Mouse (Mus musculus) 3134 (cell line): ENCODE data around the gene Adamts14.
A peak's percentile ranks its signal among the peaks of the same experiment; 100 is the strongest.

Source experiments
- DNase-seq: peaks from one replicate; pipeline ENCODE4 v3.0.0-alpha.2; 2011; ENCODE audit warnings: low spot score; ENCODE audit not compliant: insufficient read length; ENCODE audit errors: extremely low read depth

Gene Adamts14

DNA sequence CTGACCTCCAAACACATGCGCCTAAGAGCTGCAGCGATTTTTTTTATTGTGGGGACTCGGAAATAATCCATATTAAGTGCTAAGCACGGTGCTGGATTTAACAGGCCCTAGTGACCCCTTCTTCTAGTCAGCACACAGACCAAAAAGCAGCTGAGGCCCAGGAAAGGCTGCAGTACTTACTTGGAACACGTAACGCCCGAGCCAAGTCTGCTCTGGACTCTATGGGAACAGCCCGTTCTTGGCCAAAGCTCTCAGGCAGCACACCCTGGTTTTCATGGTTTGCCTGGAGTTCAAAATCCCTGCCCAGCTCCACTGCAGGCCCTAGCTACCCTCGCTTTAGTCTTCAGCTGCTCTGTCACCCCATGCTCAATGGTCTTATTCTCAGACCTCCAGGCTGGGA, 78.6 kb downstream of the Adamts14 start:
- DNase-seq, result no peak

DNA sequence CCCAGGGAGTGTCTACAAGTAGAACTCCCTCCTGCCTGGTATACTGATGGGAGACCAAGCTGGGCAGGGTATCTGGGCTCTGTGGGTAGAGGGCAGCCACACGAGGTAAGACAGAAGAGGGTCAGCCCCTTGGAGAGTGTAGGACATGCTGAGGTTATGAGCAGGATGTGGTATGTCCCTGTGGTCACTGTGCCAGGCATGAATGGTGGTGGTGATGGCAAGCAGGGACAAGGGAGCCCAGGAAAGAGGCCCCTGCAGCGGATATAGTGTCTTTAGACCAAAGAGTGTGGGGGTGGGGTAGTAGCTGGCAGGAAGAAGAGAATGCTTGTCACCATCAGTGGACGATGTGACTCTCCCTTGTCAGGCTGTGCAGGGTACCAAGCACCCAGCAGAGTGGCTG, 85.2 kb downstream of the Adamts14 start:
- DNase-seq, result peak; percentile 25

DNA sequence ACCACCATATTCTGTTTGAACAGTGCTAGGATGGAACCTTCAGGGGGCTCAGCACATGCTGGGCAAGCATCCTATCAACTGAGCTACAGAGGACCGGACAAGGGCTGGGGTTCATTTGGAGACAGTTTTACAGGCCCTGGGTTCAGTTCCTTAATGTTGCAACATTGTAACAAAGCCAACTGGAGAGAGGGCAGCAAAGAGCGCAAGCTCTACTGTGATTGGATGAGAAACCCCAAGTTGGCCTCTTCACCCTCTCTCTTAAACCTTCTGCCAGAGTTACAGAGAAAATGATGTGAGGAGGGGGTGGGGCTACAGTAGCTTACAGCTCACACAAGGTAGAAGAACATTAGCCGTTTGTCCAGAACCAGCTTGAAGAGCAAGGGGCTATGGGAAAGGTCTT, 86.2 kb downstream of the Adamts14 start:
- DNase-seq, result no peak

DNA sequence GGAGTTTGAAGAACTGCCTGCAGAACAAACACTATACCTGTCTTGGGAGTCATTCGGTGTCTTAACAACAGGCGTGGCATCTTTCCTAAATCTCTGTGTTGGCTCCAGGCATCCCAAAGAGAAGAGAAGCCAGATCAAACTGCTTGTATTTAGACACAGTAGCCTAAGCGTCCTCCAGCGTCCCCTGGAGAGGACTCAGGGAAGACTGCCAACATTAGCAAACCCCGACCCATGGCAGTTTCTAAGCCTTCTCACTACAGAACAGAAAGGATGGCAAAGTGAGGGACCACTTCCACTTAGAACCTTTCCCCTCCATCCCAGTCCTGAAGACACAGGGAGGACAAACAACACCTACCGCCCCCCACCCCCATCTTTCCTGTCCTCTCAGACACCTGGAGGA, 93.3 kb downstream of the Adamts14 start:
- DNase-seq, result no peak

DNA sequence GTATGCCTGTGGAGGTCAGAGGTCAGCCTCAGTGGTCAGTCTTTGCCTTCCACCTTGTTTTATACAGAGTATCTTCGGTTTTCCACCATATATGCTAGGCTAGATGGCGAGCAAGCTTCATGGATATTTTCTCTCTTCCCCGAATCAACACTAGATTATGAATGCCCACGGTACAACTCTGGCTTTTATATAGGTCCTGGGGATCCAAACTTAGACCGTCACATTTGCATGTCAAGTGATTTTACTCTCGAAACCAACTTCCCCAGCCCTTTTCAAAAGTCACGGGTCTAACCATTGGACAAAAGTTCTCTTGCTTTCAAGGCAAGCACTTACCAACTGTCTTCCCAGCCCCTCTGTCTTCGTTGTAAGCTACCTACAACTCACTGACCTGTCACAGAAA, 94.6 kb downstream of the Adamts14 start:
- DNase-seq, result no peak

DNA sequence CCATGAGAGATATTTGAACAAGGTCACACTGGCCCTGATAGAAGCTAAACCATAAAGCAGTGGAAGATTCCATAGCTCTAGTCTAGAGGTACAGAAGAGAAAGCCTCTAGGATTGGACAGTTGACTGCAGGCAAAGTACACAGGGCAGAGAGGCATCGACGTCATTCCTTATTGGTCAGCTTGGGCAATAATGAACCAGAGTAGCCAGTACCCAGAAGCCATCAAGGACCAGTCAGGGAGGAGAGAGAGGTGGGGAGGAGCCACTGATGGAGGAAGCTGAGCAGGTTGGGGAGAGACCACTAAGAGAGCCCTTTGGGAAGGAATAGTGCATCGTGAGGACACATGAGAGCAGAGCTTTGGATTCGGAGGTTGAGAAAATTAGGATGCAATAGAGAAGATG, 95.5 kb downstream of the Adamts14 start:
- DNase-seq, result no peak

DNA sequence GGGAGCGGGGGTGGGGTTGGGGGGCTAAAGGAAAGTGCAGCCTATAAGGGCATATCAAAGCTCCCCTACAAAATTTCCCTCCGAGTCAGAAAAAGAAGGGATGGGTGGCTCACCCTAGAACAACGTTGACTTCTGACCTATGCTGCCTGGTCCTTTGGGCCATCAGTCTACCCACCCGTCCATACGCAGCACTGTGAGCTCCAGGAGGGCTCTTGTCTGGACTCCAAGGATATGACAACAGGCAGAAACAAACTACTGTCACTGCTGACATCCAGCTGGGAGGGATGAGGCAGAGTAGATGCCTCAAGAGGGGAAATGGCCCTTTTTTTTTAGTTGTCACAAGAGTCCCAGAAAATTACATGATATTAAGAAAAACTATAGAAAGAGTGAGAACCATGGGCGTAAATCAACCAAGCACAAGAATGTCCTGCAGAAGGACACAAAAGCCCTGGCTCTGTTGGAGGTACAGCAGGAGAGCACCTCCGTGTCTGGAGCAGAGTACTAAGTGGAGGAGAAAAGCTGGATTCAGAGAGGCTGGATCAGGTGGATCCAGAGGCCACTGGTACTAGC, 96.9 kb downstream of the Adamts14 start:
- no peak for DNase-seq

DNA sequence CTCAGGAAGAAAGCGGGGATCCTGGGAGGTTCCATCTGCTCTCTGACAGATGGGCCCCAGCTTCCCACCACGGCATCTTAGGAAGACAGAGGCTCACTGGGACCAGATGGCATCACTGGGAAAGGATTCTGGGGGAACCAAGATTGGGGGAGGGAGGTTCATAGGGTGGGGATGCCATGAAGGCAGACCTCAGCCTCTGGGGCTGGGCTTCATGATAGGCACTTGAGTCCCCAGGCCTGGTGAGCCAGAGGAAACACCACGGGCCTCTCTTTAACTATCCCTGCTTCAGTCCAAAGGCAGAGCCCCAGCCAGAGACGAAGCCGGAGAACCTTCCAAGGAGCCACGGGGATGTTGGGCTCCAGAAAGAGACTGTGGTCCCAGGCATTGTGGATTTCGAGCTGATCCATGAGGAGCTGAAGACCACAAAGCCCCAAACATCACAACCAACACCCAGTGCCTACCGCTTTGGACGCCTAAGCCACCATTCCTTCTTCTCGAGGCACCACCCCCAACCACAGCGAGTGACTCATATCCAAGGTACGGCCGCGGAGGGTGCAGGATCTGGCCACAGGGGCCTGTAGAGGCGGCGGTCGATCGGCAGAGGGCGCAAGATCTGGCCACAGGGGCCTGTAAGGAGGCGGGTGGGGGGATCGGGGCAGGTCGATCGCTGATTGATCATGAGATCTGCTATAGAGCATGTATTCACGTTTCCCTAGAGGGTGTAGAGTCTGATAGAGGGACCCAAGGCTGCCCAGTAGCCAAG, 97.6 kb downstream of the Adamts14 start:
- DNase-seq, result peak; percentile 83

DNA sequence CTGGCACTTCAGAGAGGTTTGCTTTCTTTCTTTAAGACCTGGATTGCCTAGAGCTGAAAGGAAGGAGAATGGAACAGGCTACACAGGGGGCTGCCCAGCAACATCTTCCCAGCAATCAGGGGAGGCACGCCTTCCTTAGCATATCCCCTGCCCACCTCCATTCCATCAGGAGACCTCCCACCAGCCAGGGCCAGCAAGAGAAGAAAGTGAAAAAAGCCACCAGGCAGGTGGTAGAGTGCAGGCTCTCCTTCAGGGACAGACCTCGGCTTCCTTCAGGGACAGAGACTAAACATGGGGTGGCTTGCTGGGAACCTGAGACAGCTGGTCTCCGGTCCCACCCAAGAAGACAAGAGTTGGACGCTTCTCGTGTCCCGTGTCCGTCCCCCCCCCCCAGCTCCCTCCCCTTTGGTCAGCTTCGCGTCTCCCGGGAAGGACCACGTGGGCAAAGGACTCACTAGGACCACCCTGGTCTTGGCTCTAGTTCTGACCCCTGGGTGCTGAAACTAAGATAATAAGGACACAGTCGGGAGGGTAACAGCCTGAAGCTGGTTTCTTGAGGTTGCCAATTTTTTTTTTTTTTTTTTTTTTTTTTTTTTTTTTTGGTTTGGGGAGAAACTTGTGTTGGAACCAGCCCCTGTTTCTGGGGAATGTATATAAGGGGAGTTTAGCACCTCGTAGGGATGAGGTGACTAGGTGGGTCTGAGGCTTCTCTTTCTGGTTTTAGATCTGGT, 98.4 kb downstream of the Adamts14 start:
- no peak for DNase-seq

DNA sequence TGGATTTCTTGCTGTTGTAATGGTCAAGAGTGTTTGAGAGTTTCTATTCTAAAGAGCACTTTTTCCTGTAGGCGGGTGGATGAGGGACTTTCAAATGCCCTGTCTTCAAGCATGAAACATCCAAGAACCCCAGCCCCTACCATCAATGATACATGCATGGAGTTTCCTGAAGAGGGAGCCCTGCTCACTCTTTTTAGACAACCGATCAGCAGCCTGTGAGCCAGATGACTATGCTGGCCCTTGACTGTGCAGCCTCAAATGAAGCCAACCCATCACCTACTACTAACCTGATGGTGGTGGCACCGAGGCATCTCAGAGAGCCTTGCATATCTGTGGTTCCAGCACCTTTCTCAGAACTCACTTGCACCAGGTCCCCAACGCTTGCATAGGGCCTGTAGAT, 100.7 kb downstream of the Adamts14 start:
- DNase-seq, result no peak

DNA sequence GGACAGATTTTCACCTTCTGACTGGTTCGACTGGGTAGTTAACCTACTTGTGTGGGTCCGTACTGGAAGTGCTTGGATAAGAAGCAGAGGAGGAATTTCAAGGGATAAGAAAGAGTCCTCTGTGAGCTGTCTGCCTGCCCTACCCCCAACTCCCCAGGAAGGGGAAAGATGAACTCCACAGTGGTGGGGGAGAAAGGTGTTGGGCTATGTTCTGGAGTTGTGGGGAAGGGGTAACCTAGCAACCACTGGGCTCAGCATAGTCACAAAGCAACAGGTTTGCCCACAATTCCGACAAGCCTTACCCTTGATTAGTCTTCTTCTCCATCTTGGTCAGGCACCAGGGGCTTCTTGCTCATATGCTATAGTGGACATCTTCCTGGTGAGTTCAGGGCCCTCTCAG, 101.6 kb downstream of the Adamts14 start, which contains the start of gene Tbata:
TSS of gene Tbata (plus strand) at position 301 of the 400 bp plus-strand sequence.
- no peak for DNase-seq

DNA sequence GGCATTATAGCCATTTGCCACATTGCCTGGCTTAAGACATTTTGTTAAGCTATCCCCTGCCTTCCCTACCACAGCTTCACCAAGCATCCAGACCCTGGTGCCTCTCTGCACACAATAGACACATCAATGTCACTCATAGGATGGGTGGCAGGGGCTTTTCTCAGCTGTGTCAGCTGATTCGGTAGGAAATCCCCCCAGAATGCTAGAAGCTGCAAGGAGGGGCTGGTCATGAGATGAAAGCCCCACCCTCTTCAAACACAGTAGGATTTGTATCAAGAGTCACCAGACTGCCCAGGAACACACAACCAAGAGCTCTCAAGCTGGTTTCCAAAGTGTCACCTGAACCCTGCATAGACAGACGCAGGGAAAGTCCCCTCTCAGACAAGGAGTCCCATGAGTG, 104.8 kb downstream of the Adamts14 start:
- no peak for DNase-seq

DNA sequence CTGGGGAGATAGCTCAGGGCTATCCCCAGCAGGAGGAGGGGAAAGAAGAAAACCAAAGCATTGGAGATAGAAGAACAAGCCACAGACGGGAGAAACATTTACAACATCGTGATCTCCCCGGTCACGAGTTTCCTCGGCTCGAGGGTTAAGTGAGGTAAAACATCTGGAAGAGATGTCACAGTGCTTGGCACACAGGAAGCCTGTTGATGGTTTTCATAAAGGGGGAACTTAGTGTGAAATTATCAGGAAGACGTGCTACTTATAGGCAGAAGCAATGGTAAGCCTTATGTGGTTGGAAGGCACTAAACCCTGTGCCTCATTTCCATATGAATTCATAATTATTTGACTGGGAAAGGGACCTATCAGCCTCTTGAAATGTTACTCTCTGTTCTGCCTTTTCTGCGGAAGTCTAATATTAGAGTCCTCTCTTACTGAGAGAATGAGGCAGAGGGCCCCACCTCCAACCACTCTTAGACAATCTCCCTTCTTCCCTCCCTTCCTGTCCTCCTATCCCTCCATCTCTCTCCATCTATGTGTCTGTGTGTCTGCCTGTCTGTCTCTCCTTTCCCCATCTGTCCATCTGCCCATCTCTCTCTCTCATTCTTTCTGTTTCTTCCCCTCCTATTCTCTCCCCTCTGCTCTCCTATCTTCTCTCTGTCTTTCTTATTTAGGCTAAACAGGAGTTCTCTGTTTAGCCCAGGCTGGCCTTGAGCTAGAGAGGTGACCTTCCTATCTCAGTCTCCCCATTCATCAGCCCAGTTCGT, 105.7 kb downstream of the Adamts14 start:
- DNase-seq, result no peak

DNA sequence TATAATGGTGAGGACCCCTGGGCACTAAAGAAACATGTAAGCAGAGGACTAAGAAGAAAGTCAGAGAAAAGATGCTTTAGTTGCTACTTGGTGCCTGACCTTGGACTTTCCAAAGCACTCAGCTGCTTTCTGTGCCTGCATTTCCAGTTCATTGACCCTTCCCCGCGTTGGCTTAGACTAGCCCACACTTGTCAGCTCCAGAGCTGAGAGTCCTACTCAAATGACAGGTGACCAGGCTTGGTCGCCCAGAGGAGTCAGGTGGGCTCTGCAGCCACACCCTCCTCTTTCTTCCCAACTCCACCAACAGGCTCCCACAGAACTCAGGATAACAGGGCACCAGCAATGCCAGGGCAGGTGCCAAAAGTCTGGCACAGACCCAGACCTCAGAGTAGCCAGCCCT, 110.9 kb downstream of the Adamts14 start:
- DNase-seq, result no peak

DNA sequence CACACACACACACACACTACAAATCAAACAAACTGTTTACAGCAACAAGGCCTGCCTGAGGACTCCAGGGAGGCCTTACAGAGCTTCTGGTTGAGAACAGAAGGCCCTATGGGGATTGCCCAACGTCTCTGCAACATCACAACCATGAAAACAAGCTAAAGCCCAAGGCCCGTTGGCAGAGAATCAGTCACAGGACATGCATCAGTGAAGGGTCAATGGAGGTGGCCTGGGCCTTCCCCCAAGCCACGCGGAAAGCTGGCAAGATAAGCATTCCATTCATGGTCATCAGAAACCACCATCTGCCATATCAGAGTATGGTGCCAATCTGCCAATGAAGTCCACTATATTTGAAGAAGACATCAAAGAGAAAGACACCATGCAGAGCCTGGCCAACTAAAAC, 112.6 kb downstream of the Adamts14 start:
- no peak for DNase-seq

DNA sequence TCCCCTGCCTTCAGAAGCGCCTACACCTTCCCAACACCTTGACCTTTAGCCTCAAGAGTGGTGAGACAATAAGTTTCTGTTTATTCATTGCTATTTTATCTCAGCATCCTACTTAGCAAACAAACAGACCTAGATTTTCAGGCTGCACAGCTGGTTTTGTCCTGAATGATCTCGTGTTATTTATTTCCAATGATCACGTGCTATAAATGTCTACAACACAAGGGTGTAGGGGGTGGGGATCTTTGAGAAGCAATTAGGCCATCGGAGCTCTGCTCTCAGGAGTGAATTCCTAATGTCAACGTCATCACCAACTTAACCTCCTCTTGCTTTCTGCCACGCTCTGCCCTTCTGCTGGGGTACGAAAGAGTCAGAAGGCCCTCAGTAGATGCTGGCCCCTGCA, 113.1 kb downstream of the Adamts14 start:
- no peak for DNase-seq

DNA sequence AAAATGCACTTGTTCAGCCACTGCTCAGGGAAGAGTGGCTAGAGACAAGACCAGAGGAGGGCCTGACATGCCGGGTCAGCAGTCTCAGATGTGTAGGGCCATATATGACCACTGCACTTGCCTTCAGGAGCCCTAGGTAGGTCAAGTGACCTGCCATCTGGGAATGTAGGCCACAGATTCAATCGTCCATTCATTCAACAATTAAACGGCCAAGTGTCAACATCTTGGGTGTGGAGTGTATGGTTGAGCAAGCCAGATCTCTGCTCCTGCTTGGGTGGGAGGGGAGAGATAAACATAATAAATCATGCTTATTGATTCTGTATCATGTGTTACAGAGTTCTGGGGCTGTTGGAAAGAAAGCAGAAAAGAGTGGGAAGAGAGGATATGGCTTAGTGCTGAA, 114.6 kb downstream of the Adamts14 start:
- no peak for DNase-seq

DNA sequence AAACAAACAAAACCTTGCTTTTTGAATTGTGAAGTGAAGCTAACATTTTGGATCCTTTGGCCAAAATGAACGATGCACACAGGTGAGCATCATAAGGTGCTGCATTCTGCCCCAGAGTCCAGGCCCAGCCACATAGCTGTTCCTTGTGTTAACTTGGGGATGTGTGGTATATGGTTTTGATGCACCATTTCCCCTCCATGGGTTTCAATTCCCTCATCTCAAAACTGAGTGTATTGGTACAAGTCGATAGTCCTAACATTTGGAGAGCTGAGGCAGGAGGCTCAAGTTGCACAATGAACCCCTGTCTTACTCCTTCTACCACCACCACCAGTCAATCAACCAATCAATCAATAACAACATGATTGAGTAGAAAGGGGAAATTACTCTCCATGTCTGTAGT, 116.8 kb downstream of the Adamts14 start:
- no peak for DNase-seq

DNA sequence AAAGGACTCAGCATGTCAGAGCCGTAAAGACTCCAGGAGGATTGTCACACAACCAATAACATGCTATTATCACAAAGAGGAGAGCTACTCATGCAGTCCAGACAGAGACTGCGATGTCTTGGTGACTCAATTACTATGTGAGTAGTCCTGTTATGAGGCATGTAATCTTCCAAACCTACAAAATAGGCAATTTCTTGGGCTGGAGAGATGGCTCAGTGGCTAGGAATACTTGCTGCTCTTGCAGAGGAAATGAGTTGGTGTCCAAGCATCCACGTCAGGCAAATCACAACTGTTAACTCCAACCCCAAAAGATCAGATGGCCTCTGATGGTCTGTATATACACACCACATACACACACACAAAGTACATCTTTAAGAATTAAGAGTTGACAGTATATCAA, 117.6 kb downstream of the Adamts14 start:
- DNase-seq, result no peak

DNA sequence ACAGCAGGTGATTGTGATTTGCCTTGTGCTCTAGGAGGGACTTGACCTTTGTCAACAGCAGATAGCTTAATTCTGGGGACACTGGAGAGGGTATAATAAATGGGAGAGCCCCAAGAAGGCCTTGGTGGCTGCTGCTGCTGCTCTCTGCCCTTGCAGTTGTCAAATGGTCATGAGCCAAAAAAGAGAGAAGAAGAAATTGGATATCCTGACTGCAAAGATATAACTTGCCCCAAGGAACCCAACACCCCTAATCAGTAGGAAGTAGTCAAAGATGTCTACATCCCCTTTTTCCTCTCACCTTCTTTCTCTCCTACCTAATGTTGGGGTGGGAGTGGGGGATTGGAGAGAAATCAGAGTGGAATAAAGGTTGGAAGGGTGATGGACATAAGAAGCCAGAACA, 121.1 kb downstream of the Adamts14 start:
- no peak for DNase-seq

DNA sequence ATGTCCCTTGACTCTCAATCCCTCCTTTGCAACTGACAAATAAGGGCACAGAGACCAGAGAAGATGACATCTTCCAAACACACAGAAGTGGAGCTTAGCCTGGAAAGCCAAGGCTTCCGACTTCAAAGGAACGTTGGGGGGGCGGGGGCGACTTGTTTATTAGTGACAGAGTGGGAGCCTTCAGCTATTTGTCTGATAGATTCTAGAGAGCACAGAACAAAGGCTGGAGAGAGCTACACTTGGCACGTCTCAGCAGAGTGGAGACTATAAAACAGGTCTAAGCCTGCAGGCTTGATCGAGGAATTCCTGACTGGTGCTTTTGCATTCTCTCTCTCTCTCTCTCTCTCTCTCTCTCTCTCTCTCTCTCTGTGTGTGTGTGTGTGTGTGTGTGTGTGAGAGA, 122.6 kb downstream of the Adamts14 start:
- no peak for DNase-seq
